Mouse (Mus musculus): ENCODE measurements around the gene Loxl4. TPM values are rescaled to one million over a fixed set of nuclear protein-coding genes. Genes with fewer than 3 reads are reported as not detected.

The Loxl4 gene
- polyA plus RNA-seq, 1 experiment, result 0.89 TPM

DNA sequence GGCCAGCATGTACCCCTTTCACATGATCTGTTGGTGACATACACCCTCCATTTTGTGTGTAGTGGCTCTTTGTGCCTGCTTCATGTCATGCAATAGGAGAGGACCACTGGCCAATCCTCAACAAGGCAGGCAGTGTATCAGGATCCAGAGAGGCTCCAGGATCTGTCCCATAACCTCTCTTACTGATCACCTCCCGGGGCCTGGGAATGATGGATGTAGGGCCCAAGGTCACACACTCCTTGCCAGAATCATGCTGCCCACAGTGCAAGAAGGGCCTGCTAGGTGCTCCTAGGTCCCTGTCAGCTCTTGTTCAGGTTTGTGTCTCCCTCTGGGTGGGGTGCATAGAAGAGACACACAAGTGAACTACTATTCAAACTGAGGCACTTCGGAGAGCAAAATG lies 44.7 kb upstream of the Loxl4 start:
- TF ChIP-seq POLR2A (IDR thresholded peaks at IDR 0.05; ENCODE audit: control insufficient read depth, extremely low read depth, insufficient read depth, low read length, poor library complexity) (no peak), CTCF (IDR thresholded peaks at IDR 0.05; ENCODE audit: borderline replicate concordance, control insufficient read depth, extremely low read depth, insufficient read depth, low read length, poor library complexity) (no peak)
- DNase-seq, result no peak
- Histone ChIP-seq H3K27me3 (ENCODE audit: control insufficient read depth, insufficient read depth, low read length) (no peaks in the 10 kb centered on the region), H3K27ac (ENCODE audit: control insufficient read depth, insufficient read depth, low read length) (no peak overlapping the region), H3K36me3 (ENCODE audit: control insufficient read depth, insufficient read depth, low read length) (no peaks in the 10 kb centered on the region), H3K4me1 (replicated peaks; ENCODE audit: control insufficient read depth, insufficient read depth, low read length) (no peaks in the 10 kb centered on the region), H3K4me3 (ENCODE audit: control insufficient read depth, insufficient read depth, low read length) (no peak overlapping the region)
- WGBS, result 92% methylated on average over 2 of the region's 2 CpGs

- TF ChIP-seq POLR2A (IDR thresholded peaks at IDR 0.05; ENCODE audit: control insufficient read depth, extremely low read depth, insufficient read depth, low read length, poor library complexity), result no peak
- no peak for TF ChIP-seq CTCF (IDR thresholded peaks at IDR 0.05; ENCODE audit: borderline replicate concordance, control insufficient read depth, extremely low read depth, insufficient read depth, low read length, poor library complexity)
- Histone ChIP-seq H3K27ac (ENCODE audit: control insufficient read depth, insufficient read depth, low read length) (no peak overlapping the region), H3K4me1 (replicated peaks; ENCODE audit: control insufficient read depth, insufficient read depth, low read length) (no peaks in the 10 kb centered on the region), H3K4me3 (ENCODE audit: control insufficient read depth, insufficient read depth, low read length) (no peak overlapping the region), H3K36me3 (ENCODE audit: control insufficient read depth, insufficient read depth, low read length) (no peaks in the 10 kb centered on the region), H3K27me3 (ENCODE audit: control insufficient read depth, insufficient read depth, low read length) (no peaks in the 10 kb centered on the region)
- 45% methylated on average over 1 of the region's 1 CpGs for WGBS
- DNase-seq, result peak; percentile 29
These were observed 42.4 kb upstream of the Loxl4 start for GRCm38 (mm10) chr19:42655006-42655405.

GRCm38 (mm10) chr19:42653091-42653490 lies 40.5 kb upstream of the Loxl4 start:
- Histone ChIP-seq H3K4me3 (ENCODE audit: control insufficient read depth, insufficient read depth, low read length) (no peak overlapping the region), H3K4me1 (replicated peaks; ENCODE audit: control insufficient read depth, insufficient read depth, low read length) (no peaks in the 10 kb centered on the region), H3K27me3 (ENCODE audit: control insufficient read depth, insufficient read depth, low read length) (no peaks in the 10 kb centered on the region), H3K36me3 (ENCODE audit: control insufficient read depth, insufficient read depth, low read length) (no peaks in the 10 kb centered on the region), H3K27ac (ENCODE audit: control insufficient read depth, insufficient read depth, low read length) (no peak overlapping the region)
- TF ChIP-seq POLR2A (IDR thresholded peaks at IDR 0.05; ENCODE audit: control insufficient read depth, extremely low read depth, insufficient read depth, low read length, poor library complexity) (no peak), CTCF (IDR thresholded peaks at IDR 0.05; ENCODE audit: borderline replicate concordance, control insufficient read depth, extremely low read depth, insufficient read depth, low read length, poor library complexity) (no peak)
- DNase-seq, result no peak
- 53% methylated on average over 6 of the region's 6 CpGs for WGBS

DNA sequence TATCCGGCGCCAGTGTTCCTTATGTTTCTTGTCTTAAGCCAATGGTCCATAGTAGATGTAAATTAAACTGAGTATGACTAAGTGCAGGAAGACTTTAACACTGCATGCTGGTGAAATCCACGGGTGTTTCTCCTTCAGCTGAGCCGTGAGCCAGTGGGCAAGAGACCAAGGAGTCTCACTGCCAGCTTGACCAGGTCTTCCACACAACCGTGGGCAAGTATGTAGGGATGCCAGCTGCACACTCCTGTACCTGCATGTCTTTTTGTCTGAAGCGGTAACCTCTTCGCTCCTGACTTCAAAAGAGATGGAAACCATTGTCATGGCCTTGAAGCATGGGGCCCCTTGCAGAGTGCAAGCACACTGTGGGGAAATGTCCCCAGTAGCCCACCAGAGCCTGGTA lies 39.8 kb upstream of the Loxl4 start:
- TF ChIP-seq CTCF (IDR thresholded peaks at IDR 0.05; ENCODE audit: borderline replicate concordance, control insufficient read depth, extremely low read depth, insufficient read depth, low read length, poor library complexity) (no peak), POLR2A (IDR thresholded peaks at IDR 0.05; ENCODE audit: control insufficient read depth, extremely low read depth, insufficient read depth, low read length, poor library complexity) (no peak)
- H3K27ac ChIP-seq (ENCODE audit: control insufficient read depth, insufficient read depth, low read length), result no peak overlapping the region
- H3K36me3 ChIP-seq (ENCODE audit: control insufficient read depth, insufficient read depth, low read length), result no peaks in the 10 kb centered on the region
- H3K4me1 ChIP-seq (replicated peaks; ENCODE audit: control insufficient read depth, insufficient read depth, low read length), result no peaks in the 10 kb centered on the region
- H3K27me3 ChIP-seq (ENCODE audit: control insufficient read depth, insufficient read depth, low read length), result no peaks in the 10 kb centered on the region
- no peak for DNase-seq
- 77% methylated on average over 7 of the region's 7 CpGs for WGBS
- no peak overlapping the region for H3K4me3 ChIP-seq (ENCODE audit: control insufficient read depth, insufficient read depth, low read length)

GRCm38 (mm10) chr19:42640211-42640610 lies 27.6 kb upstream of the Loxl4 start:
- Histone ChIP-seq H3K36me3 (ENCODE audit: control insufficient read depth, insufficient read depth, low read length) (no peaks in the 10 kb centered on the region), H3K27me3 (ENCODE audit: control insufficient read depth, insufficient read depth, low read length) (no peaks in the 10 kb centered on the region), H3K27ac (ENCODE audit: control insufficient read depth, insufficient read depth, low read length) (no peak overlapping the region), H3K4me3 (ENCODE audit: control insufficient read depth, insufficient read depth, low read length) (no peak overlapping the region), H3K4me1 (replicated peaks; ENCODE audit: control insufficient read depth, insufficient read depth, low read length) (no peaks in the 10 kb centered on the region)
- no peak for TF ChIP-seq CTCF (IDR thresholded peaks at IDR 0.05; ENCODE audit: borderline replicate concordance, control insufficient read depth, extremely low read depth, insufficient read depth, low read length, poor library complexity)
- no peak for TF ChIP-seq POLR2A (IDR thresholded peaks at IDR 0.05; ENCODE audit: control insufficient read depth, extremely low read depth, insufficient read depth, low read length, poor library complexity)
- 86% methylated on average over 9 of the region's 9 CpGs for WGBS
- no peak for DNase-seq

- Histone ChIP-seq H3K4me1 (replicated peaks; ENCODE audit: control insufficient read depth, insufficient read depth, low read length) (no peaks in the 10 kb centered on the region), H3K27me3 (ENCODE audit: control insufficient read depth, insufficient read depth, low read length) (no peaks in the 10 kb centered on the region), H3K27ac (ENCODE audit: control insufficient read depth, insufficient read depth, low read length) (no peak overlapping the region), H3K4me3 (ENCODE audit: control insufficient read depth, insufficient read depth, low read length) (no peak overlapping the region), H3K36me3 (ENCODE audit: control insufficient read depth, insufficient read depth, low read length) (no peaks in the 10 kb centered on the region)
- no peak for DNase-seq
- 23% methylated on average over 8 of the region's 8 CpGs for WGBS
- TF ChIP-seq CTCF (IDR thresholded peaks at IDR 0.05; ENCODE audit: borderline replicate concordance, control insufficient read depth, extremely low read depth, insufficient read depth, low read length, poor library complexity) (no peak), POLR2A (IDR thresholded peaks at IDR 0.05; ENCODE audit: control insufficient read depth, extremely low read depth, insufficient read depth, low read length, poor library complexity) (no peak)
These were observed 26.9 kb upstream of the Loxl4 start for GRCm38 (mm10) chr19:42639544-42639943.
